Mouse (Mus musculus) brain, adult 10 weeks (tissue): Measurements from ENCODE around the gene Acnat1. TPM values are rescaled to one million over a fixed set of nuclear protein-coding genes. Genes with fewer than 3 reads are reported as not detected.

Source experiments
- polyA plus RNA-seq: library from polyadenylated mRNA; stranded (reverse); fragments of 350-450 nt; fragmentation: Illumina TruSeq; extraction: RNeasy Lipid Tissue Mini Kit (QIAGEN cat#74804); gene quantifications from one replicate; pipeline ENCODE4 v1.2.3, GENCODE M21; 2015; ENCODE audit warnings: low read depth, low replicate concordance

The Acnat1 gene
- polyA plus RNA-seq: not detected

GRCm38 (mm10) chr4:49473435-49474100 is at the start of gene Acnat1:
Gene Acnat1, minus strand, starts transcription at chr4:49473912.

GRCm38 (mm10) chr4:49520572-49521340 is 47.0 kb upstream of the Acnat1 start, which contains the start of the genes Mrpl50 and Zfp189:
Gene Mrpl50, minus strand, starts transcription at chr4:49521093.
Gene Zfp189, plus strand, starts transcription at chr4:49521176.

GRCm38 (mm10) chr4:49506386-49506785 is 32.7 kb upstream of the Acnat1 start, which contains the start of gene Baat:
Gene Baat, minus strand, starts transcription at chr4:49506557.

GRCm38 (mm10) chr4:49407957-49408356 is 65.8 kb downstream of the Acnat1 start, which contains the start of gene Acnat2:
Gene Acnat2, minus strand, starts transcription at chr4:49408151.

Other genes starting within 250 kb of the Acnat1 start
- not detected for gene Acnat2, start 65.8 kb downstream of the Acnat1 start, polyA plus RNA-seq
- gene Baat, start 32.6 kb upstream of the Acnat1 start, polyA plus RNA-seq: 0.22 TPM
- 58.1 TPM for gene Mrpl50, start 47.2 kb upstream of the Acnat1 start, polyA plus RNA-seq
- gene Zfp189, start 47.3 kb upstream of the Acnat1 start, polyA plus RNA-seq: 11.6 TPM
- 2.1 TPM for gene Aldob, start 75.6 kb upstream of the Acnat1 start, polyA plus RNA-seq
- gene Tmem246, start 124.0 kb upstream of the Acnat1 start, polyA plus RNA-seq: 59.6 TPM
- gene Rnf20, start 158.1 kb upstream of the Acnat1 start, polyA plus RNA-seq: 47.5 TPM
- not detected for gene Ppp3r2, start 208.1 kb upstream of the Acnat1 start, polyA plus RNA-seq